Mouse (Mus musculus): ENCODE data around the gene Stambp. TPM values are rescaled to one million over a fixed set of nuclear protein-coding genes. Genes with fewer than 3 reads are reported as not detected.

The Stambp gene
- polyA plus RNA-seq, 1 experiment, result 3.7 TPM

DNA sequence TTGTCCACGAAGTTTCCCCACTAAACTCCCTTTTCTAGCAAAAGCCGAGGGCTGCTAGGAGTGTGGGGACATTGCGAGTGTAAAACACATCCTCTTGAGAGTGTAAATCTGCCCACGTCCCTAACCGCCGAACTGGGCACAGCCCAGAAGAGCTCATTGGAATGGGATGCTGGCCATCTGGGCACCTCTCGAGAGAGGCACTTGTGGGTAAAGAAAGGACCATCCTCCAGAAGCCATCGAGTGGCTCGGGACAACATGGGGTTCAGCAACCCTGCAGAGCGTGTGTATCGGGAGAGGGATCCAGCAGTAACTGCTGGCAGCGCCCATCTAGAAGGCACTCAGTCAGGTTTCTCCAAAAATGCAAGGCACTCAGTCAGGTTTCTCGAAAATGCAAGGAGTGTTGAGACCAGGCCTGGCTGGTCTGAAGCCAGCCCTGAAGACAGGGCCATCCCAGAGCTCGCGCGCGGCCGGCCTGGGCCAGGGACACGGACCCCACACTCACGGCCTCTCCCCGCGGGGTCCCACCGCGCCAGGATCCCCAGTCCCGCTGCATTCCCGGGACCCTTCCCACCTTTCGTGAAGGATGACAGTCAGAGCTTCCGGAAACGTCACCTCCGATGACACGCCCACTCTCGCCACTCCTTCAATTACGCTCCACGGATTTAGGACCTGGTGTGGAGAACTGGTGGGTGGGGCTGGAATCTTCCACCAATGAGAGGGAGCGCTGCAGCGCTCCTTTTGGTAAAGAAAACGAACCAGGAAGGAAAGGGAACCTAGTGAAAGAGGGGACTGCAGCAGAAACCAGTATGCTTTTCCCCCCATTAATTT lies 475 bp downstream of the Stambp start:
- TF ChIP-seq GATA1 (IDR thresholded peaks at IDR 0.05; ENCODE audit: borderline replicate concordance, low read length) (no peak), FLI1 (IDR thresholded peaks at IDR 0.05; ENCODE audit: low read length) (no peak)
- H3K36me3 ChIP-seq (replicated peaks; ENCODE audit: low read length), result peaks cover 32% of the 10 kb centered on the region
- no peaks in the 10 kb centered on the region for H3K9me3 ChIP-seq
- H3K4me3 ChIP-seq (replicated peaks), result peak overlapping the region; percentile 96
- H3K27me3 ChIP-seq (replicated peaks), result peaks cover 13% of the 10 kb centered on the region
- H3K4me1 ChIP-seq, result peaks cover 45% of the 10 kb centered on the region

DNA sequence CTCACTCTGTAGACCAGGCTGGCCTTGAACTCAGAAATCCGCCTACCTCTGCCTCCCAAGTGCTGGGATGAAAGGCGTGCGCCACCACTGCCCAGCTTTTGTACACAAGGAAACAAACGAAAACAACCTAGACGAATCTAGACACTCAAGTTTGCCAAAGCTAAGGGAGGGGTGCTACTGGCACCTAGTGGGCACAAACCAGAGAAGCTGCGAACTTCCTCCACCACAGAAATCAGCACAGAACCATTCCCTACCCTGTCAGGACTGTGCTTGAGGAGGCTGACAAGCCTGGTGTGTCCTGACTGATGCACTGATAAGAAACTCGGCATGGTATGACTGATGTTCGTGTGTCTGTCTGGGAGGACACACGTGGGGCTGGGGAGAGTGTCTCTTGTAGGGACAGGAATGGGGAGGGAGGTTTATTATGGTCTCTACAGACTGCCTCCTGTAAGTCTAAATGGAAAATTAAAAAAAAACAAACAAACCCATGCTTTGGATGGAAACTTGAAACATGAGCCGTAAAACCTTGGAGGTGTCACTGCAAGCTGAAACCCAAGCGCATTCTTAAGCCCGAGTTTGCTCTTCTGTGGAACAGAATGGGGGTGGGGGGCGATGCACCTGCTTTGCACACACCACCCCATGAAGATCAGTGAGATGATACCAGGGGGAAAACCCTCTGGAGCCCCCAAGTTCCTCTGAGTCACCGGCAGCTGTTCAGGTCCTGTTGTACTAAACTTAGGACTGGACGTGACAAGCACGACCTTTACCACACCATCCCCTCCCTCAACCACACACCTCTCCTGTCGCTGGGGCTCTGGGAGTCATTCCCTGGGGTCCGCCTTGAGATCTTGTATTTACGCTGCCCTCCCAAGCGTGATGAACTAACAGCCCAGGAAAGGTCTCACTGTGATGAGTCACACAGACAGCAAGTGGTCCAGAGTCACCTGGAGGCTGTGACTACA lies 3.3 kb downstream of the Stambp start:
- no peak for TF ChIP-seq GATA1 (IDR thresholded peaks at IDR 0.05; ENCODE audit: borderline replicate concordance, low read length)
- TF ChIP-seq FLI1 (IDR thresholded peaks at IDR 0.05; ENCODE audit: low read length), result no peak
- peaks cover 61% of the 10 kb centered on the region for H3K36me3 ChIP-seq (replicated peaks; ENCODE audit: low read length)
- peaks cover 4% of the 10 kb centered on the region for H3K27me3 ChIP-seq (replicated peaks)
- H3K4me3 ChIP-seq (replicated peaks), result no peak overlapping the region
- no peaks in the 10 kb centered on the region for H3K9me3 ChIP-seq
- peaks cover 39% of the 10 kb centered on the region for H3K4me1 ChIP-seq

DNA sequence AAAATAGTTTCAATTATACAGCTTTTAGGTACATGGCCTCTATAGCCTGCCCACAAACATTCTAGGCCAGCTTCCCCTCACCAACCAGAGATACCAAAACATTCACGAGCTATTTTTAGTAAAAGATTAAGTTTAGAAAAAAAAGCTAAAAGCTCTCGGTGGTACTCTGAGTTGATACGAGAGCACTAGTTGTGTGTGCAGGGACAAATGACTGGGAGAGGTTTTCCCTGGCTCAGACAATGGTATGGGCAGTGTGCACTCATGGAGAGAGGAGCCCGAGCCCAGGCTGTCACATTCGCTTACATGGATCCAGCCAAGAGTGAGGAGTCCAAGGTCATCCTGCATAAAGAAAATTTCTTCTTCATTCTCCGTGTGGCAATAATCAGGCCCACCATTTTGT lies 16.6 kb downstream of the Stambp start:
- Histone ChIP-seq H3K4me1 (no peaks in the 10 kb centered on the region), H3K36me3 (replicated peaks; ENCODE audit: low read length) (peaks cover 92% of the 10 kb centered on the region), H3K27me3 (replicated peaks) (no peaks in the 10 kb centered on the region), H3K9me3 (no peaks in the 10 kb centered on the region), H3K4me3 (replicated peaks) (no peak overlapping the region)
- TF ChIP-seq GATA1 (IDR thresholded peaks at IDR 0.05; ENCODE audit: borderline replicate concordance, low read length) (no peak), FLI1 (IDR thresholded peaks at IDR 0.05; ENCODE audit: low read length) (no peak)

DNA sequence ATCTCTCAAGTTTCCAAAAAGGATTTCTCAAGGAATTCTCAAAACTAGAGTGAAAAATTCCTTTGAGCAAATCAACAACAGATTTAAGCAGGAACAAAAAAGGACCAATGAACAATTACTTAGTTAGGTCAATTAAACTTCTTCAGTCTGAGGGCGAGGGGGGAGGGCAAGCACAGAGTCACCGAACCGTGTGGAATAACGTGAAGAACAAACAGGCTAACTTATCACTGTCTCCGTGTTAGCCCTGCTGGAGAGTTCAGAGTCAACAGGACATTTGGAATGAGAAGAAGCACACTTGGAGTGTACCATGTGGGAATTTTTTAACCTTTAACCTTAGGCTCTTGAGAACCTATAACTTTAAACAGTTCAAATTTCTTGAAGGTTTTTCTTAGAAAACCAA lies 24.2 kb downstream of the Stambp start:
- Histone ChIP-seq H3K9me3 (peaks cover 4% of the 10 kb centered on the region; the same call in 1 of the 2 replicates), H3K27me3 (replicated peaks) (no peaks in the 10 kb centered on the region), H3K4me3 (replicated peaks) (no peak overlapping the region), H3K4me1 (no peaks in the 10 kb centered on the region), H3K36me3 (replicated peaks; ENCODE audit: low read length) (peaks cover 71% of the 10 kb centered on the region)
- TF ChIP-seq GATA1 (IDR thresholded peaks at IDR 0.05; ENCODE audit: borderline replicate concordance, low read length), result no peak
- no peak for TF ChIP-seq FLI1 (IDR thresholded peaks at IDR 0.05; ENCODE audit: low read length)

DNA sequence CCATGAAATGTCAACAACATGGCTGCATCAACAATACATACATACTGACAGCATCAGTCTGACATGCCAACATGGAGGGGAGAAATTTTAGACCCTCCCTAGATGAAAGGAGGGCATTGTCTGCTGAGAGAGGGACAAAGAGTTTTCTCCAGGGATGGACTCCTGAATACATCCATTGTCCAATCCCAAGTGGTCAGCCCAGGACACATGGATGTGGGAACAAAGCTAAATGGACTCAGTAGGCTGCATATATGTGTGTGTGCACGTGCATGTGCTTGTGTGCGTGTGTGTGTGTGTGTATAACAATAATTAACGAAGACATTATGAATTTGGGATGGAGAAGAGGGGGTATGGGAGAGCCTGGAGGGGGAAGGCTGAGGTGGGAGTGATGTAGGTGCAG lies 26.8 kb downstream of the Stambp start:
- Histone ChIP-seq H3K36me3 (replicated peaks; ENCODE audit: low read length) (peaks cover 69% of the 10 kb centered on the region), H3K9me3 (peaks cover 4% of the 10 kb centered on the region; the same call in 1 of the 2 replicates), H3K4me1 (peaks cover 5% of the 10 kb centered on the region), H3K4me3 (replicated peaks) (no peak overlapping the region), H3K27me3 (replicated peaks) (no peaks in the 10 kb centered on the region)
- TF ChIP-seq GATA1 (IDR thresholded peaks at IDR 0.05; ENCODE audit: borderline replicate concordance, low read length) (no peak), FLI1 (IDR thresholded peaks at IDR 0.05; ENCODE audit: low read length) (no peak)

DNA sequence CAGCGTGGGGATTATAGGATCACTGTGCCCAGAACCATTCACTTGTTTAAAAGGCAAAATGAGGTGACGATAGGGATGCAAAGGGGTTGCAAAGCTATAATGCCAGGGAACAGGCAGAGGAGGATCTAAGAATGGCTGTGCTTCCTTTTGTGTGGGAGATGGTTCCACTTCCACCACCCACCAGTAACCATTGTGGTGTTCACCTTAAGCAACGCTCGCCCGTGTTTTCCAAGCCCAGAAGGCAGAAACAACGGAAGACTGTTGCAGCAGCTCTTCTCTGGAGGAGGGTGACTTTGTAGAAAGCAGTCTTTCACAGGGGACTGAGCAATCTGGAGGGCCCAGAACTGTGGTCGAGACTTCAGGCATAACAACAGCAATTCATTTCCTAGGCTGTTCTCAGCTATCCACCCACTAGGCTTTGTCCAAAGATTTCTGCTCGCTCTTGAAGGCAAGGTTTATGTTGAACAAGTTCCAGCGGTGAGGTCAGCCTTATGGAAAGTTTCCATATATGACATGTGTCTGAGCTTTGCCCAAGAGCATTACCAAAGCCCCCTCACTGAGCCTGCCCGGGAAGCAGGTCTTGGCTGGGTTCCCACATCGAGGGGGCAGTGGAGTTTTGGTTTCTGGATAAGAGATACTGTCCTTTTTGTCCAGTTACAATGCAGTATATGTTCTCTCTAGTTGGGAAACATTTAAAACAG lies 30.6 kb downstream of the Stambp start:
- TF ChIP-seq GATA1 (IDR thresholded peaks at IDR 0.05; ENCODE audit: borderline replicate concordance, low read length) (no peak), FLI1 (IDR thresholded peaks at IDR 0.05; ENCODE audit: low read length) (no peak)
- Histone ChIP-seq H3K27me3 (replicated peaks) (peaks cover 6% of the 10 kb centered on the region), H3K4me3 (replicated peaks) (no peak overlapping the region), H3K9me3 (no peaks in the 10 kb centered on the region), H3K4me1 (peaks cover 16% of the 10 kb centered on the region), H3K36me3 (replicated peaks; ENCODE audit: low read length) (peaks cover 53% of the 10 kb centered on the region)

DNA sequence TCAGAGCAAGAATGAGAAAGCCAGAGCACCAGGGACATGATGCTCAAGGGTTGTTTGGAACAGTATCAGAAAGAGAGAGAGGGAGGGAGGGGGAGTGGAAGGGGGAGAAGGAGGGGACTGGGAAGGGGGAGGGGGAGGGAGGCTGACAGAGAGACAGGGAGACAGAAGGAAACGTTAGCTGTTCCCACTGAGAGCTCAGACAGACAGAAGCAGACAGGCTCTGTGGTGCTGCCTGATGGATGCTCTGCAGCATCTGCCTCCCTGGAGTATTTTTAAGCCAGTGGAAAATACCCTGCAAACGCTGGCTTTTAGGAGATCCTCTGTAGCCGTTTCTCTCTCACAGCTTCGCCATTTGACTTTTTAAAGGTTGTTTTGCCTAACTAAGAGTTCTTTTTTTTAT lies 32.5 kb downstream of the Stambp start:
- Histone ChIP-seq H3K9me3 (no peaks in the 10 kb centered on the region), H3K4me3 (replicated peaks) (no peak overlapping the region), H3K4me1 (peaks cover 20% of the 10 kb centered on the region), H3K27me3 (replicated peaks) (peaks cover 20% of the 10 kb centered on the region), H3K36me3 (replicated peaks; ENCODE audit: low read length) (peaks cover 34% of the 10 kb centered on the region)
- TF ChIP-seq FLI1 (IDR thresholded peaks at IDR 0.05; ENCODE audit: low read length) (no peak), GATA1 (IDR thresholded peaks at IDR 0.05; ENCODE audit: borderline replicate concordance, low read length) (no peak)

DNA sequence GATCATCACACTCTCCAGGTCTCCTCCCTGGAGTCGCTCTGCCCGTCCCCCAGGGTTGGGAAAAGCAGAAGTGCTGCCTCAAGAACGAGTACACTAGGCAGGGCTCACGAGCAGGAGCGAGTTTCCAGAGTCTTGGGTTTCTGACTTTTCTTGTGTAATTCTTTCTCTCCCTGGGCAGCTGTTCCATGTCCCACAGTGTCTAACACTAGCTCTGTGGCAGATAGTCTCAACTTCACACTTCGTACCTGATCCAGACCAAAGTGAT lies 35.8 kb downstream of the Stambp start:
- Histone ChIP-seq H3K9me3 (no peaks in the 10 kb centered on the region), H3K36me3 (replicated peaks; ENCODE audit: low read length) (peaks cover 3% of the 10 kb centered on the region), H3K4me3 (replicated peaks) (no peak overlapping the region), H3K27me3 (replicated peaks) (peaks cover 47% of the 10 kb centered on the region), H3K4me1 (peaks cover 16% of the 10 kb centered on the region)
- TF ChIP-seq FLI1 (IDR thresholded peaks at IDR 0.05; ENCODE audit: low read length) (no peak), GATA1 (IDR thresholded peaks at IDR 0.05; ENCODE audit: borderline replicate concordance, low read length) (no peak)

DNA sequence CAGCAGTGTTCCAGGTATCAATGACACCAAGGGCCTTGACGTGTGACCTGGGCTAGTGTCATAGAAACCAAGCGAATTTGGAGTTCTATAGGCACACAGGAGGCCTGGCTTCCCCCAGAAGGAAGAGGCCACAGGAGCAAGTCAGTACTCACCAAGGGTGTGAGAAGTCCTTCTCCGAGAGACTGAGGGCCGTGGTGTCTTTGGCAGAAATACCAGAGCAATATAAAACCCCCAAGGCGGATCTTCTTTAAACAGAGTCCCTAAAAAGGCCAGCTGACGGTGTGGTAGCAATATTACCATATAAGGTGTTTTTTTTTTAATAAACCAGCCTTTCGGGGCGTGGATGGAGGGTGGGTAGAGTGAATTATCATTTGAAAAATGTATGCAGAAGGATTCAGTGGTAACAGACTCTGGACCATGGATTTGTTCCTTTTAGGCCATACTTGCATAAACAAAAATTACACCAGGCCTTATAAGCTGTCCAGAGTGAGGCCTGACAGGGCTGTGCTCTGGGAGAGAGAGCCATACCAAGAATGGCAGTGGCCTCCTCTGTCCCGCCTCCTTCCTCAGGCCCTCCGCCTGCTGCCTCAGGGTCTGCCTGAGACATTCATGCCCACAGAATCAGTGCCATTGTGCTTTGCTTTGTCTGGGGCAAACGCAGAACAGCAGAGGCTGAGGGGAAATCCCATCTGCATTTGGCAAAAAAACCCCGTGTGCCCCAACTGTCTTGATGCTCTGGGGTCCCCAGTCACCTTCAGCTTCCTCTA lies 36.3 kb downstream of the Stambp start, which contains the start of gene Actg2:
Gene Actg2, minus strand, starts transcription at position 238 of the 767 bp plus-strand sequence.
- H3K4me3 ChIP-seq (replicated peaks), result no peak within 1 kb of the TSS
- TF ChIP-seq FLI1 (IDR thresholded peaks at IDR 0.05; ENCODE audit: low read length), result no peak
- no peak for TF ChIP-seq GATA1 (IDR thresholded peaks at IDR 0.05; ENCODE audit: borderline replicate concordance, low read length)
- H3K9me3 ChIP-seq, result no peaks in the 10 kb centered on the region
- H3K4me1 ChIP-seq, result peaks cover 16% of the 10 kb centered on the region
- no peaks in the 10 kb centered on the region for H3K36me3 ChIP-seq (replicated peaks; ENCODE audit: low read length)
- peaks cover 49% of the 10 kb centered on the region for H3K27me3 ChIP-seq (replicated peaks)

Measured in megakaryocyte, embryonic 14.5 days (primary cell).